Mouse (Mus musculus) ES-Bruce4 (cell line): Measurements from ENCODE around the gene Nfib.

Experiments
- CTCF ChIP-seq: IDR thresholded peaks from one replicate; pipeline ENCODE4 v1.8.1; 2011; ENCODE audit warnings: low read depth, low read length
- EP300 ChIP-seq: IDR thresholded peaks from 2 replicates; pipeline ENCODE4 v1.6.1; 2011; ENCODE audit warnings: low read depth, low read length; ENCODE audit not compliant: insufficient read depth

- TF ChIP-seq CTCF (no peak), EP300 (peak; percentile 76)
Observed at GRCm38 (mm10) chr4:82401450-82402061, 304.0 kb downstream of the Nfib start.
